Mouse (Mus musculus): ENCODE results near the gene Rcvrn. TPM values are rescaled to one million over a fixed set of nuclear protein-coding genes. Genes with fewer than 3 reads are reported as not detected.
A peak's percentile ranks its signal among the peaks of the same experiment; 100 is the strongest.

The Rcvrn gene
- not detected in 2 replicates for polyA plus RNA-seq (2012; ENCODE audit: insufficient read depth, low replicate concordance)

- TF ChIP-seq GATA1 (IDR thresholded peaks at IDR 0.05; ENCODE audit: borderline replicate concordance, low read length) = no peak
- no peak for TF ChIP-seq FLI1 (IDR thresholded peaks at IDR 0.05; ENCODE audit: low read length)
- H3K27me3 ChIP-seq (replicated peaks) = peaks cover 14% of the 10 kb centered on the region
- H3K9me3 ChIP-seq = peaks cover 11% of the 10 kb centered on the region
These were observed at the start of gene Rcvrn for GRCm38 (mm10) chr11:67694703-67695376. Rcvrn (plus strand) TSS chr11:67695326.

GRCm38 (mm10) chr11:67647745-67648144 lies 47.4 kb upstream of the Rcvrn start:
- TF ChIP-seq FLI1 (IDR thresholded peaks at IDR 0.05; ENCODE audit: low read length) (no peak), GATA1 (IDR thresholded peaks at IDR 0.05; ENCODE audit: borderline replicate concordance, low read length) (no peak)
- Histone ChIP-seq H3K27me3 (replicated peaks) (peaks cover 51% of the 10 kb centered on the region), H3K4me1 (peaks cover 4% of the 10 kb centered on the region; the same call in 1 of the 2 replicates), H3K9me3 (peaks cover 11% of the 10 kb centered on the region), H3K4me3 (replicated peaks) (no peak overlapping the region), H3K36me3 (replicated peaks; ENCODE audit: low read length) (no peaks in the 10 kb centered on the region)

More at GRCm38 (mm10) chr11:67694703-67695376, at the start of gene Rcvrn:
- Histone ChIP-seq H3K4me1 (peaks cover 11% of the 10 kb centered on the region), H3K4me3 (replicated peaks) (peak within 1 kb of the TSS; percentile 7), H3K36me3 (replicated peaks; ENCODE audit: low read length) (no peaks in the 10 kb centered on the region)

- Histone ChIP-seq H3K36me3 (replicated peaks; ENCODE audit: low read length) (no peaks in the 10 kb centered on the region), H3K4me1 (peaks cover 4% of the 10 kb centered on the region; the same call in 1 of the 2 replicates), H3K4me3 (replicated peaks) (no peak overlapping the region), H3K27me3 (replicated peaks) (peaks cover 52% of the 10 kb centered on the region), H3K9me3 (peaks cover 11% of the 10 kb centered on the region)
- no peak for TF ChIP-seq GATA1 (IDR thresholded peaks at IDR 0.05; ENCODE audit: borderline replicate concordance, low read length)
These were observed 46.3 kb upstream of the Rcvrn start for GRCm38 (mm10) chr11:67648651-67649407.

- TF ChIP-seq FLI1 (IDR thresholded peaks at IDR 0.05; ENCODE audit: low read length) (no peak), GATA1 (IDR thresholded peaks at IDR 0.05; ENCODE audit: borderline replicate concordance, low read length) (no peak)
- Histone ChIP-seq H3K36me3 (replicated peaks; ENCODE audit: low read length) (no peaks in the 10 kb centered on the region), H3K9me3 (peaks cover under 1% of the 10 kb centered on the region; the same call in 1 of the 2 replicates), H3K27me3 (replicated peaks) (peaks cover 59% of the 10 kb centered on the region), H3K4me1 (peaks cover 4% of the 10 kb centered on the region; the same call in 1 of the 2 replicates), H3K4me3 (replicated peaks) (no peak overlapping the region)
These were observed 45.0 kb upstream of the Rcvrn start for GRCm38 (mm10) chr11:67649971-67650707.

GRCm38 (mm10) chr11:67651731-67652130 lies 43.4 kb upstream of the Rcvrn start:
- Histone ChIP-seq H3K4me1 (peaks cover 8% of the 10 kb centered on the region; the same call in 1 of the 2 replicates), H3K27me3 (replicated peaks) (peaks cover 65% of the 10 kb centered on the region), H3K36me3 (replicated peaks; ENCODE audit: low read length) (no peaks in the 10 kb centered on the region), H3K9me3 (no peaks in the 10 kb centered on the region), H3K4me3 (replicated peaks) (no peak overlapping the region)
- TF ChIP-seq GATA1 (IDR thresholded peaks at IDR 0.05; ENCODE audit: borderline replicate concordance, low read length) = no peak
- no peak for TF ChIP-seq FLI1 (IDR thresholded peaks at IDR 0.05; ENCODE audit: low read length)

- Histone ChIP-seq H3K9me3 (no peaks in the 10 kb centered on the region), H3K27me3 (replicated peaks) (peaks cover 66% of the 10 kb centered on the region), H3K4me1 (peaks cover 14% of the 10 kb centered on the region; the same call in 1 of the 2 replicates), H3K36me3 (replicated peaks; ENCODE audit: low read length) (no peaks in the 10 kb centered on the region), H3K4me3 (replicated peaks) (no peak overlapping the region)
- TF ChIP-seq FLI1 (IDR thresholded peaks at IDR 0.05; ENCODE audit: low read length) = no peak
- no peak for TF ChIP-seq GATA1 (IDR thresholded peaks at IDR 0.05; ENCODE audit: borderline replicate concordance, low read length)
These were observed 42.8 kb upstream of the Rcvrn start for GRCm38 (mm10) chr11:67652194-67652892.

- no peaks in the 10 kb centered on the region for H3K36me3 ChIP-seq (replicated peaks; ENCODE audit: low read length)
- H3K9me3 ChIP-seq = no peaks in the 10 kb centered on the region
- H3K27me3 ChIP-seq (replicated peaks) = peaks cover 68% of the 10 kb centered on the region
- no peak overlapping the region for H3K4me3 ChIP-seq (replicated peaks)
- H3K4me1 ChIP-seq = peaks cover 12% of the 10 kb centered on the region; the same call in 1 of the 2 replicates
- TF ChIP-seq GATA1 (IDR thresholded peaks at IDR 0.05; ENCODE audit: borderline replicate concordance, low read length) (no peak), FLI1 (IDR thresholded peaks at IDR 0.05; ENCODE audit: low read length) (no peak)
These were observed 42.3 kb upstream of the Rcvrn start for GRCm38 (mm10) chr11:67652893-67653255.

GRCm38 (mm10) chr11:67653521-67654090 lies 41.5 kb upstream of the Rcvrn start:
- H3K4me1 ChIP-seq = peaks cover 12% of the 10 kb centered on the region; the same call in 1 of the 2 replicates
- no peak overlapping the region for H3K4me3 ChIP-seq (replicated peaks)
- no peaks in the 10 kb centered on the region for H3K9me3 ChIP-seq
- no peak for TF ChIP-seq FLI1 (IDR thresholded peaks at IDR 0.05; ENCODE audit: low read length)
- TF ChIP-seq GATA1 (IDR thresholded peaks at IDR 0.05; ENCODE audit: borderline replicate concordance, low read length) = no peak
- no peaks in the 10 kb centered on the region for H3K36me3 ChIP-seq (replicated peaks; ENCODE audit: low read length)
- H3K27me3 ChIP-seq (replicated peaks) = peaks cover 73% of the 10 kb centered on the region

- TF ChIP-seq FLI1 (IDR thresholded peaks at IDR 0.05; ENCODE audit: low read length) (no peak), GATA1 (IDR thresholded peaks at IDR 0.05; ENCODE audit: borderline replicate concordance, low read length) (no peak)
- Histone ChIP-seq H3K36me3 (replicated peaks; ENCODE audit: low read length) (no peaks in the 10 kb centered on the region), H3K4me1 (peaks cover 12% of the 10 kb centered on the region; the same call in 1 of the 2 replicates), H3K4me3 (replicated peaks) (no peak overlapping the region), H3K9me3 (no peaks in the 10 kb centered on the region), H3K27me3 (replicated peaks) (peaks cover 79% of the 10 kb centered on the region)
These were observed 40.6 kb upstream of the Rcvrn start for GRCm38 (mm10) chr11:67654514-67654913.

Measured in megakaryocyte, embryonic 14.5 days (primary cell).